Mouse (Mus musculus): ENCODE measurements at regions not wholly inside any gene's neighbourhood (a gene's known extent, or its start where the extent isn't known, plus 50 kb on each side); places are given as distances from the start of the nearest gene placed in this dataset.

- peak; percentile 22 for DNase-seq (ENCODE audit: low spot score)
These were observed 162.2 kb upstream of the Brinp1 start for GRCm38 (mm10) chr4:69116353-69116752.

GRCm38 (mm10) chr4:69105188-69105587 lies 151.0 kb upstream of the Brinp1 start:
- DNase-seq (ENCODE audit: low spot score): no peak

GRCm38 (mm10) chr4:69095748-69096408 lies 141.7 kb upstream of the Brinp1 start:
- no peak for DNase-seq (ENCODE audit: low spot score)

GRCm38 (mm10) chr4:69078085-69078484 lies 123.9 kb upstream of the Brinp1 start:
- no peak for DNase-seq (ENCODE audit: low spot score)

GRCm38 (mm10) chr4:69077316-69077715 lies 123.1 kb upstream of the Brinp1 start:
- no peak for DNase-seq (ENCODE audit: low spot score)

- no peak for DNase-seq (ENCODE audit: low spot score)
These were observed 85.6 kb upstream of the Brinp1 start for GRCm38 (mm10) chr4:69039645-69040342.

- no peak for DNase-seq (ENCODE audit: low spot score)
These were observed 80.0 kb upstream of the Brinp1 start for GRCm38 (mm10) chr4:69034166-69034565.

GRCm38 (mm10) chr4:69020159-69020727 lies 66.0 kb upstream of the Brinp1 start:
- no peak for DNase-seq (ENCODE audit: low spot score)

- peak; percentile 64 for DNase-seq (ENCODE audit: low spot score)
These were observed 61.2 kb upstream of the Brinp1 start for GRCm38 (mm10) chr4:69015396-69015795.

All from layer of hippocampus, adult 11-12 months (tissue).